Mouse (Mus musculus): ENCODE measurements around the gene Prph2. TPM values are rescaled to one million over a fixed set of nuclear protein-coding genes. Genes with fewer than 3 reads are reported as not detected.

Prph2 gene
- polyA plus RNA-seq, 1 experiment from 2014 or later: not detected

GRCm38 (mm10) chr17:46881728-46882127, 28.5 kb upstream of the Prph2 start:
- H3K4me3 ChIP-seq (replicated peaks): no peak overlapping the region
- no peaks in the 10 kb centered on the region for H3K36me3 ChIP-seq
- H3K4me2 ChIP-seq: no peak overlapping the region
- no peak for ATAC-seq (replicated peaks; ENCODE audit: low FRiP score)
- no peak overlapping the region for H3K9ac ChIP-seq
- no peaks in the 10 kb centered on the region for H3K27me3 ChIP-seq
- WGBS: 85% methylated on average over 6 of the region's 6 CpGs
- H3K27ac ChIP-seq: no peak overlapping the region
- H3K4me1 ChIP-seq: peaks cover 42% of the 10 kb centered on the region
- no peaks in the 10 kb centered on the region for H3K9me3 ChIP-seq (replicated peaks)

GRCm38 (mm10) chr17:46883107-46883506, 27.2 kb upstream of the Prph2 start:
- peak; percentile 40; the same call in 1 of the 2 replicates for ATAC-seq (replicated peaks; ENCODE audit: low FRiP score)
- H3K36me3 ChIP-seq: no peaks in the 10 kb centered on the region
- H3K9me3 ChIP-seq (replicated peaks): no peaks in the 10 kb centered on the region
- H3K4me1 ChIP-seq: peaks cover 40% of the 10 kb centered on the region
- H3K27ac ChIP-seq: peak overlapping the region; percentile 81
- no peak overlapping the region for H3K4me2 ChIP-seq
- 77% methylated on average over 9 of the region's 9 CpGs for WGBS
- no peak overlapping the region for H3K4me3 ChIP-seq (replicated peaks)
- H3K9ac ChIP-seq: peak overlapping the region; percentile 8; the same call in 1 of the 2 replicates
- H3K27me3 ChIP-seq: no peaks in the 10 kb centered on the region

GRCm38 (mm10) chr17:46884766-46885165, 25.5 kb upstream of the Prph2 start:
- Histone ChIP-seq H3K27me3 (no peaks in the 10 kb centered on the region), H3K9ac (no peak overlapping the region), H3K36me3 (no peaks in the 10 kb centered on the region), H3K9me3 (replicated peaks) (no peaks in the 10 kb centered on the region), H3K4me3 (replicated peaks) (no peak overlapping the region), H3K4me1 (peaks cover 46% of the 10 kb centered on the region), H3K27ac (no peak overlapping the region), H3K4me2 (no peak overlapping the region)
- 96% methylated on average over 6 of the region's 6 CpGs for WGBS
- no peak for ATAC-seq (replicated peaks; ENCODE audit: low FRiP score)

GRCm38 (mm10) chr17:46885218-46885909, 24.9 kb upstream of the Prph2 start:
- Histone ChIP-seq H3K36me3 (no peaks in the 10 kb centered on the region), H3K9me3 (replicated peaks) (no peaks in the 10 kb centered on the region), H3K4me3 (replicated peaks) (no peak overlapping the region), H3K4me1 (peaks cover 41% of the 10 kb centered on the region), H3K27ac (no peak overlapping the region), H3K27me3 (no peaks in the 10 kb centered on the region), H3K9ac (no peak overlapping the region), H3K4me2 (no peak overlapping the region)
- WGBS: 81% methylated on average over 11 of the region's 11 CpGs
- no peak for ATAC-seq (replicated peaks; ENCODE audit: low FRiP score)

- no peaks in the 10 kb centered on the region for H3K36me3 ChIP-seq
- no peaks in the 10 kb centered on the region for H3K27me3 ChIP-seq
- H3K9ac ChIP-seq: no peak overlapping the region
- H3K4me1 ChIP-seq: peaks cover 41% of the 10 kb centered on the region
- 55% methylated on average over 17 of the region's 17 CpGs for whole genome bisulfite sequencing
- H3K4me2 ChIP-seq: no peak overlapping the region
- H3K9me3 ChIP-seq (replicated peaks): no peaks in the 10 kb centered on the region
- ATAC-seq (replicated peaks; ENCODE audit: low FRiP score): no peak
- H3K27ac ChIP-seq: no peak overlapping the region
- H3K4me3 ChIP-seq (replicated peaks): no peak overlapping the region
Measured at GRCm38 (mm10) chr17:46885910-46886643, 24.2 kb upstream of the Prph2 start.

GRCm38 (mm10) chr17:46888511-46889212, 21.6 kb upstream of the Prph2 start:
- H3K27me3 ChIP-seq: no peaks in the 10 kb centered on the region
- H3K4me1 ChIP-seq: peaks cover 46% of the 10 kb centered on the region
- peaks cover 7% of the 10 kb centered on the region; the same call in 1 of the 2 replicates for H3K36me3 ChIP-seq
- WGBS: 35% methylated on average over 16 of the region's 16 CpGs
- H3K4me2 ChIP-seq: peak overlapping the region; percentile 93
- H3K9ac ChIP-seq: peak overlapping the region; percentile 60
- ATAC-seq (replicated peaks; ENCODE audit: low FRiP score): no peak
- peak overlapping the region; percentile 83 for H3K4me3 ChIP-seq (replicated peaks)
- no peaks in the 10 kb centered on the region for H3K9me3 ChIP-seq (replicated peaks)
- H3K27ac ChIP-seq: peak overlapping the region; percentile 97

GRCm38 (mm10) chr17:46889450-46890084, 20.7 kb upstream of the Prph2 start:
- Histone ChIP-seq H3K4me1 (peaks cover 43% of the 10 kb centered on the region), H3K9me3 (replicated peaks) (no peaks in the 10 kb centered on the region), H3K36me3 (peaks cover 11% of the 10 kb centered on the region), H3K27ac (peak overlapping the region; percentile 97), H3K4me3 (replicated peaks) (peak overlapping the region; percentile 83), H3K27me3 (no peaks in the 10 kb centered on the region), H3K4me2 (peak overlapping the region; percentile 93), H3K9ac (peak overlapping the region; percentile 60)
- ATAC-seq (replicated peaks; ENCODE audit: low FRiP score): peak; percentile 61
- WGBS: under 1% methylated on average over 44 of the region's 44 CpGs

GRCm38 (mm10) chr17:46890116-46890815, 20.0 kb upstream of the Prph2 start, which contains the start of gene Tbcc:
Gene Tbcc (plus strand): TSS chr17:46890684.
- Histone ChIP-seq H3K9ac (peak within 1 kb of the TSS; percentile 89), H3K27ac (peak within 1 kb of the TSS; percentile 97), H3K4me3 (replicated peaks) (peak within 1 kb of the TSS; percentile 83), H3K27me3 (no peaks in the 10 kb centered on the region), H3K36me3 (peaks cover 11% of the 10 kb centered on the region), H3K9me3 (replicated peaks) (no peaks in the 10 kb centered on the region), H3K4me1 (peaks cover 43% of the 10 kb centered on the region), H3K4me2 (peak within 1 kb of the TSS; percentile 93)
- ATAC-seq (replicated peaks; ENCODE audit: low FRiP score): peak; percentile 93
- under 1% methylated on average over 40 of the region's 40 CpGs for WGBS

- peak overlapping the region; percentile 87 for H3K27ac ChIP-seq
- H3K4me1 ChIP-seq: peaks cover 39% of the 10 kb centered on the region
- peaks cover 11% of the 10 kb centered on the region for H3K36me3 ChIP-seq
- ATAC-seq (replicated peaks; ENCODE audit: low FRiP score): peak; percentile 31
- 1% methylated on average over 64 of the region's 64 CpGs for WGBS
- peak overlapping the region; percentile 89 for H3K9ac ChIP-seq
- H3K4me2 ChIP-seq: peak overlapping the region; percentile 80
- peak overlapping the region; percentile 83 for H3K4me3 ChIP-seq (replicated peaks)
- no peaks in the 10 kb centered on the region for H3K27me3 ChIP-seq
- no peaks in the 10 kb centered on the region for H3K9me3 ChIP-seq (replicated peaks)
Measured at GRCm38 (mm10) chr17:46890843-46891594, 19.2 kb upstream of the Prph2 start.

- H3K4me2 ChIP-seq: no peak overlapping the region
- ATAC-seq (replicated peaks; ENCODE audit: low FRiP score): no peak
- H3K36me3 ChIP-seq: peaks cover 11% of the 10 kb centered on the region
- H3K9ac ChIP-seq: no peak overlapping the region
- H3K27me3 ChIP-seq: no peaks in the 10 kb centered on the region
- no peaks in the 10 kb centered on the region for H3K9me3 ChIP-seq (replicated peaks)
- WGBS: 89% methylated on average over 9 of the region's 9 CpGs
- H3K27ac ChIP-seq: no peak overlapping the region
- peaks cover 50% of the 10 kb centered on the region for H3K4me1 ChIP-seq
- H3K4me3 ChIP-seq (replicated peaks): no peak overlapping the region
Measured at GRCm38 (mm10) chr17:46895426-46895825, 14.8 kb upstream of the Prph2 start.
